Mouse (Mus musculus) liver, adult (tissue): ENCODE measurements around the gene Rps13.

Experiments
- GATA4 ChIP-seq: IDR thresholded peaks from 2 replicates; pipeline ENCODE4 v1.6.1; 2014; ENCODE audit warnings: mild to moderate bottlenecking, low read length; ENCODE audit not compliant: insufficient replicate concordance

Rps13 gene

GRCm38 (mm10) chr7:116333713-116334668 lies at the start of gene Rps13:
Gene Rps13 (minus strand): TSS chr7:116334195.
- TF ChIP-seq GATA4 = no peak

- no peak for TF ChIP-seq GATA4
These were observed 40.3 kb upstream of the Rps13 start for GRCm38 (mm10) chr7:116374284-116374683.

GRCm38 (mm10) chr7:116336226-116336625 lies 2.2 kb upstream of the Rps13 start:
- no peak for TF ChIP-seq GATA4

GRCm38 (mm10) chr7:116335133-116335532 lies 1.1 kb upstream of the Rps13 start:
- no peak for TF ChIP-seq GATA4

- no peak for TF ChIP-seq GATA4
These were observed 659 bp upstream of the Rps13 start for GRCm38 (mm10) chr7:116334669-116335038.

GRCm38 (mm10) chr7:116331246-116331645 lies 2.7 kb downstream of the Rps13 start:
- TF ChIP-seq GATA4 = no peak

GRCm38 (mm10) chr7:116329858-116330257 lies 4.1 kb downstream of the Rps13 start:
- no peak for TF ChIP-seq GATA4

- no peak for TF ChIP-seq GATA4
These were observed 5.2 kb downstream of the Rps13 start for GRCm38 (mm10) chr7:116328777-116329176.

GRCm38 (mm10) chr7:116327901-116328300 lies 6.1 kb downstream of the Rps13 start:
- TF ChIP-seq GATA4 = no peak

GRCm38 (mm10) chr7:116323331-116323964 lies 10.5 kb downstream of the Rps13 start:
- TF ChIP-seq GATA4 = no peak

- no peak for TF ChIP-seq GATA4
These were observed 24.5 kb downstream of the Rps13 start for GRCm38 (mm10) chr7:116309456-116309855.

GRCm38 (mm10) chr7:116308632-116308991 lies 25.4 kb downstream of the Rps13 start:
- TF ChIP-seq GATA4 = no peak

- TF ChIP-seq GATA4 = no peak
These were observed 25.9 kb downstream of the Rps13 start, which contains the start of gene Plekha7 for GRCm38 (mm10) chr7:116307871-116308631. Gene Plekha7 (minus strand): TSS chr7:116308376.

GRCm38 (mm10) chr7:116307099-116307870 lies 26.7 kb downstream of the Rps13 start:
- no peak for TF ChIP-seq GATA4

- TF ChIP-seq GATA4 = no peak
These were observed 27.4 kb downstream of the Rps13 start for GRCm38 (mm10) chr7:116306601-116307000.
